ENCODE assay signal across 14 mouse cellular contexts in the genomic region with DNA sequence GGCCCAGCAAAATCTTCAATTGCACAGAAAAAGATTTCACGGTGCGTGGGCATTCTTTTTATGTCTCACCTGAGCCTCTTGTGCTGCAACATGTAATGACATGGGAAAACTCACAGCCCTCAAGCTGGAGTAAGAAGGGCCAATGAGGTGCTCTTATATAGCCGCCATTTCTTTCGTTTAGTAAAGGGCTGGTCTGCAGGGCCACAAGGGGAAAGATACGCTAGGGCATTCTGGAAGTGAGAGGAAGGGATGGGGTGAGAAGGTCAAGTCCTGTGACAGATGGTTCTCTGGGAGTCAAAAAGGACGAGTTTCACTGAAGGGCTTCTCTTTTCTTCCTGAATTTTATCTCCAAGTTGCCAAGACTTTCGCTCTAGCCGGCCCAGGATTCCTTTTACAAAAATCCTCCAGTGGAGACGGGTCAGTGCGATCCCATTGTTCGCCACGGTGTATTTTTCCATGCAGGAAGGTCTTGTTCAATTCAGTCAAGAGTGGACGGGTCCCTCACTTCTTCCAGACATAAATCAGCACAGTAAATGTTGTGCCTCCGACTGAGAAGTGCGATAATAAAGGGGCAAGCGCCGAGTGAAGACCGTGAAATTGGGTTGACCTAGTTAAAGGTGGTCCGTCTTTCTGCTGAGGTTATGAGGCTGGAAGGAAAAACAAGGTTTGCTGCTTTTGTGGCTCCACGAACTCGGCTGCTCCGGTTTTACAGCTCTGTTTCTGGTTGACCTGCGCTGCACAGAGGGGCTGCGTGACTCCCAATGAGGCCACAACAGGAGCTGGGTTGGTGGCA.
A peak's percentile ranks its signal among the peaks of the same experiment; 100 is the strongest.
DNase-seq lines count a peak whose midpoint lies in the region; ATAC-seq lines count a peak whose summit lies in the region.
"Had no signal": no experiment of that assay in that cellular context is flagged by ENCODE, and none has a peak within 500 bp of the region (broad histone marks: within the 10 kb centered on the region; RNA-seq: fewer than 3 reads in every experiment).

No protein-coding gene starts in this region.

- H3K9me3 ChIP-seq in kidney, embryonic 15.5 days (replicated peaks), result no peaks in the 10 kb centered on the region
- H3K9me3 ChIP-seq in hindbrain, embryonic 13.5 days, result no peaks in the 10 kb centered on the region
- H3K9me3 ChIP-seq in midbrain, embryonic 11.5 days (ENCODE audit: control insufficient read depth, low read length), result no peaks in the 10 kb centered on the region
- H3K9me3 ChIP-seq: heart, embryonic 13.5 days; liver, embryonic 13.5 days had no signal

- peaks cover 19% of the 10 kb centered on the region for H3K4me1 ChIP-seq in kidney, embryonic 15.5 days
- H3K4me1 ChIP-seq in hindbrain, embryonic 13.5 days (replicated peaks), result peaks cover 15% of the 10 kb centered on the region
- peaks cover 18% of the 10 kb centered on the region for H3K4me1 ChIP-seq in midbrain, embryonic 11.5 days (ENCODE audit: control insufficient read depth, insufficient read depth, low read length)
- H3K4me1 ChIP-seq: heart, embryonic 13.5 days; liver, embryonic 13.5 days had no signal

- H3K27ac ChIP-seq in kidney, embryonic 15.5 days, result peak overlapping the region; percentile 9; the same call in 1 of the 2 replicates
- no peak overlapping the region for H3K27ac ChIP-seq in hindbrain, embryonic 13.5 days
- no peak overlapping the region for H3K27ac ChIP-seq in midbrain, embryonic 11.5 days (ENCODE audit: low read depth, low read length)
- H3K27ac ChIP-seq: heart, embryonic 13.5 days; liver, embryonic 13.5 days had no signal

- ATAC-seq in kidney, embryonic 15.5 days (replicated peaks; ENCODE audit: low FRiP score), result peak; percentile 40; the same call in 1 of the 2 replicates
- 0 out of 2 replicates have a peak, but pooled peaks have one; percentile 21 for ATAC-seq in hindbrain, embryonic 13.5 days (ENCODE audit: low FRiP score)
- peak; percentile 54; the same call in 1 of the 2 replicates for ATAC-seq in midbrain, embryonic 11.5 days (ENCODE audit: low FRiP score)
- ATAC-seq: Patski had no signal

- no peak for DNase-seq in kidney, postnatal 25 days
- peak; percentile 93 for DNase-seq in midbrain, embryonic 11.5 days (ENCODE audit: low spot score, missing footprints)
- DNase-seq in retina, embryonic 14.5 days (ENCODE audit: low spot score), result peak; percentile 77
- DNase-seq in spleen, adult 18-20 months, result no peak
- DNase-seq in thymus, postnatal 4 days, result no peak
- no peak for DNase-seq in cerebellum, postnatal 25 days
- DNase-seq: adrenal gland, postnatal 25 days; cerebellum, adult 11-12 months; liver, embryonic 13.5 days; thymus, adult 18-20 months had no signal

- WGBS in kidney, embryonic 15.5 days, result 21% methylated on average over 24 of the region's 24 CpGs
- WGBS in hindbrain, embryonic 13.5 days, result 20% methylated on average over 24 of the region's 24 CpGs
- WGBS in midbrain, embryonic 11.5 days, result 24% methylated on average over 24 of the region's 24 CpGs

- no peak overlapping the region for H3K9ac ChIP-seq in kidney, embryonic 15.5 days
- H3K9ac ChIP-seq in hindbrain, embryonic 13.5 days, result 0 out of 2 replicates have a peak overlapping the region, but pooled peaks have one; percentile 30
- H3K9ac ChIP-seq in midbrain, embryonic 11.5 days (ENCODE audit: low read length), result no peak overlapping the region; the same call in 1 of the 2 replicates
- H3K9ac ChIP-seq: heart, embryonic 13.5 days; liver, embryonic 13.5 days had no signal

- H3K4me2 ChIP-seq in kidney, embryonic 15.5 days, result peak overlapping the region; percentile 36
- peak overlapping the region; percentile 45 for H3K4me2 ChIP-seq in hindbrain, embryonic 13.5 days
- peak overlapping the region; percentile 27 for H3K4me2 ChIP-seq in midbrain, embryonic 11.5 days
- H3K4me2 ChIP-seq: heart, embryonic 13.5 days; liver, embryonic 13.5 days had no signal

- no peaks in the 10 kb centered on the region for H3K27me3 ChIP-seq in kidney, embryonic 15.5 days
- peaks cover 38% of the 10 kb centered on the region for H3K27me3 ChIP-seq in hindbrain, embryonic 13.5 days
- H3K27me3 ChIP-seq in midbrain, embryonic 11.5 days (ENCODE audit: control insufficient read depth, insufficient read depth, low read length), result peaks cover 7% of the 10 kb centered on the region
- H3K27me3 ChIP-seq: heart, embryonic 13.5 days; liver, embryonic 13.5 days; Patski had no signal

- H3K36me3 ChIP-seq in kidney, embryonic 15.5 days, result no peaks in the 10 kb centered on the region
- H3K36me3 ChIP-seq in hindbrain, embryonic 13.5 days, result no peaks in the 10 kb centered on the region
- no peaks in the 10 kb centered on the region for H3K36me3 ChIP-seq in midbrain, embryonic 11.5 days (ENCODE audit: control insufficient read depth, insufficient read depth, low read length)
- H3K36me3 ChIP-seq: heart, embryonic 13.5 days; liver, embryonic 13.5 days had no signal

- H3K4me3 ChIP-seq in kidney, embryonic 15.5 days (replicated peaks), result no peak overlapping the region
- peak overlapping the region; percentile 15 for H3K4me3 ChIP-seq in hindbrain, embryonic 13.5 days
- no peak overlapping the region for H3K4me3 ChIP-seq in midbrain, embryonic 11.5 days (ENCODE audit: low read depth, low read length)
- H3K4me3 ChIP-seq: heart, embryonic 13.5 days; liver, embryonic 13.5 days had no signal

Comparison
In these comparisons a context has a peak if more than half of its experiments do, and no peak if none do; other contexts are left out.
1. DNase-seq: peak in midbrain, embryonic 11.5 days (single experiment) and retina, embryonic 14.5 days (single experiment); none in kidney, postnatal 25 days (0 of 2), spleen, adult 18-20 months (0 of 2), thymus, postnatal 4 days (single experiment) and cerebellum, postnatal 25 days (0 of 2).
2. Peak in every context shown above with its lines, with median percentiles within 50 percentile points of each other: ATAC-seq and H3K4me2 ChIP-seq.